Mouse (Mus musculus): ENCODE results near the gene Igll1. TPM values are rescaled to one million over a fixed set of nuclear protein-coding genes. Genes with fewer than 3 reads are reported as not detected.

Igll1 gene
- polyA plus RNA-seq, 1 experiment from 2014 or later: not detected

DNA sequence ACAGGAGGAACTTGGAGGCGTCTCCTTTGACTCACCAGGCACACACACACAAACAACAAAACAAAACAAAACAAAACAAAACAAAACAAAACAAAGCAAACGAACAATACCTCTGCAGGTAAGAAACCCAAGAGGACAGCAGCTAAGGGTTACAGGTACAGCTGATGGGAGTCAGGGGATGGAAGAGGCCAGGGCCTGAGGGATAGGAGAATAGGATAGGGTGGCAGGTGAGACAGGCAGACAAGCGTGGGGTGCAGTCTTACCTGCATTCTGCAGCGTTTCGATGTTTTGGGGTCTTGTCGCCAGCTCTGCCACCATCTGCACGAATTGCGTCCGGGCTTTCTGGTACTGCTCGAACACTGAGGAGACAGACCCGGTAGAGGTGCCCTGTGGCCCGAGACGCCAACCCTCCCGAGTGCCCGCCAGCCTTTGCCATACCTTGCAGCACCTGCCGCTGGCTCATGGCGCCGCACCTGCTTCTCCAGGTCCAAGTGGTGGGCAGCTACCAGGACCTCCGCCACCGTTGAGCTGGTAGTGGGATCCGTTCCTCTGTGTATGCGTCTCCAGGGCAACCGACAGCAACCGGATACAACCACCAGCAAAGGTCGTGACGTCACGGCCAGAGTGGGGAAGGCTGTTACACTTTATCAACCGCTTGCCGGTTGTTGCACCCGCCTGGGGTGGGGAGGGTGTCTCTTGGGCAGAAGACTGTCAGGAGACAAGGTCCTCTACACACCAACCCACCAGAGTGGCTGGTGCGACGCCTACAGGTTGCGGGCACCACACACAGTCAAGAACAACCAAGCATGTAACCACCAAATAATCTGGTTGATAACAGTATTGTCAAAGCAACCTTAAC is 34.8 kb downstream of the Igll1 start, which contains the start of gene Spag6l:
Gene Spag6l (minus strand): TSS at position 700 of the 859 bp plus-strand sequence.
- Histone ChIP-seq H3K27me3 (ENCODE audit: insufficient read depth, poor library complexity, severe bottlenecking) (no peaks in the 10 kb centered on the region), H3K9me3 (no peaks in the 10 kb centered on the region), H3K36me3 (no peaks in the 10 kb centered on the region), H3K4me1 (peaks cover 7% of the 10 kb centered on the region), H3K27ac (0 out of 2 replicates have a peak within 1 kb of the TSS, but pooled peaks have one; percentile 13), H3K4me3 (peak within 1 kb of the TSS; percentile 67)
- peak; percentile 91 for DNase-seq (ENCODE audit: low spot score)
- WGBS: 10% methylated on average over 33 of the region's 33 CpGs

DNA sequence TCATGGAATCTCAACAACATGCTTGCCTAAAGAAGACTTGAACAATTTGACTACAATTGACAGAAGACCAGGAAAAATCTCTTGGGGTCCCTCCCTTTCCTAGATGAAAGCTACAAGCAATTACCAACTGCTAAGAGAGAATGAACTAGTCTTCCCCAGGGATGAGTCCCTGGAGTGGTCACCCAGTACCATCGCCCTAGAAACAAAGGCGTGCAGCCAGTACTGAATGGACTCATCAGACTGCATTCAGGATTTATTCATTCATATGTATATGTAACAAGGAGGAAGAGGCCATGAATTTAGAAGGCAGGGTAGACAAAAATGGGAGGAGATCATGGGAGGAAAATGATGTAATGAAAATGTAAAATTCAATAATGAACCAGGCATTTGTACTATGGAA is 37.6 kb downstream of the Igll1 start:
- Histone ChIP-seq H3K4me3 (no peak overlapping the region), H3K27ac (no peak overlapping the region), H3K9me3 (no peaks in the 10 kb centered on the region), H3K4me1 (peaks cover 7% of the 10 kb centered on the region), H3K36me3 (no peaks in the 10 kb centered on the region), H3K27me3 (ENCODE audit: insufficient read depth, poor library complexity, severe bottlenecking) (no peaks in the 10 kb centered on the region)
- 90% methylated on average over 2 of the region's 2 CpGs for WGBS
- no peak for DNase-seq (ENCODE audit: low spot score)

GRCm38 (mm10) chr16:16825476-16825875 is 38.3 kb downstream of the Igll1 start:
- Histone ChIP-seq H3K27me3 (ENCODE audit: insufficient read depth, poor library complexity, severe bottlenecking) (no peaks in the 10 kb centered on the region), H3K36me3 (no peaks in the 10 kb centered on the region), H3K9me3 (no peaks in the 10 kb centered on the region), H3K4me3 (no peak overlapping the region), H3K4me1 (peaks cover 7% of the 10 kb centered on the region), H3K27ac (no peak overlapping the region)
- 49% methylated on average over 5 of the region's 5 CpGs for WGBS
- no peak for DNase-seq (ENCODE audit: low spot score)

Other genes starting within 250 kb of the Igll1 start
- gene Olfr19, start 187.6 kb downstream of the Igll1 start, polyA plus RNA-seq (2016; fragmentation: Nextera tagmentation; extraction: Ambion mirVana): not detected in 2 replicates
- gene Spag6l, start 34.5 kb downstream of the Igll1 start, polyA plus RNA-seq (2016; fragmentation: Nextera tagmentation; extraction: Ambion mirVana): 0.13 TPM in 1 of 2 replicates, not detected in the other
- gene Top3b, start 6.8 kb upstream of the Igll1 start, polyA plus RNA-seq (2016; fragmentation: Nextera tagmentation; extraction: Ambion mirVana): 53.4 and 55.6 TPM in 2 replicates
- gene Vpreb1, start 6.9 kb upstream of the Igll1 start, polyA plus RNA-seq (2016; fragmentation: Nextera tagmentation; extraction: Ambion mirVana): 1.6 and 1.8 TPM in 2 replicates
- gene Ppm1f, start 32.5 kb upstream of the Igll1 start, polyA plus RNA-seq (2016; fragmentation: Nextera tagmentation; extraction: Ambion mirVana): 29.2 and 41.0 TPM in 2 replicates
- gene Mapk1, start 119.4 kb upstream of the Igll1 start, polyA plus RNA-seq (2016; fragmentation: Nextera tagmentation; extraction: Ambion mirVana): 127 and 153 TPM in 2 replicates
- gene Ypel1, start 205.7 kb upstream of the Igll1 start, polyA plus RNA-seq (2016; fragmentation: Nextera tagmentation; extraction: Ambion mirVana): 16.6 and 27.6 TPM in 2 replicates
- 114 and 125 TPM in 2 replicates for gene Ppil2, start 247.3 kb upstream of the Igll1 start, polyA plus RNA-seq (2016; fragmentation: Nextera tagmentation; extraction: Ambion mirVana)

Data from heart, embryonic 10.5 days (tissue).